In genomic region chr13:34038056-34038432, GRCm38 (mm10) we compare ENCODE assay signal across 8 mouse cellular contexts. TPM values are rescaled to one million over a fixed set of nuclear protein-coding genes. Genes with fewer than 3 reads are reported as not detected.
A peak's percentile ranks its signal among the peaks of the same experiment; 100 is the strongest.
DNase-seq lines count a peak whose midpoint lies in the region; ATAC-seq and TF ChIP-seq lines count a peak whose summit lies in the region.

No protein-coding gene starts in this region.

- peaks cover 9% of the 10 kb centered on the region for H3K79me2 ChIP-seq in C2C12 (ENCODE audit: control insufficient read depth, insufficient read depth)

- H3K9ac ChIP-seq in limb, embryonic 14.5 days (ENCODE audit: low read depth, low read length, severe bottlenecking): peak overlapping the region; percentile 90
- peak overlapping the region; percentile 76 for H3K9ac ChIP-seq in stomach, embryonic 15.5 days

- peak; percentile 9 for DNase-seq in gastrocnemius, adult 18-20 months (ENCODE audit: low spot score)
- no peak for DNase-seq in gastrocnemius, postnatal 14 days
- DNase-seq in forebrain, embryonic 10.5 days (ENCODE audit: extremely low spot score, low spot score): no peak
- DNase-seq in limb, embryonic 14.5 days (ENCODE audit: low spot score): no peak
- no peak for DNase-seq in yolk sac, embryonic 10.5 days (ENCODE audit: low spot score)
- no peak for DNase-seq in natural killer cell, adult 2 months (ENCODE audit: low spot score in 2 of 2)

- 48% methylated on average over 5 of the region's 5 CpGs for WGBS in forebrain, embryonic 10.5 days
- WGBS in limb, embryonic 14.5 days: 40% methylated on average over 5 of the region's 5 CpGs
- 43% methylated on average over 5 of the region's 5 CpGs for WGBS in stomach, embryonic 15.5 days

- TF ChIP-seq CTCF in C2C12 (IDR thresholded peaks at IDR 0.05; ENCODE audit: control insufficient read depth, insufficient read depth, insufficient read length): no peak

- ATAC-seq in limb, embryonic 14.5 days (ENCODE audit: low FRiP score, low read depth): no peak
- ATAC-seq in stomach, embryonic 15.5 days (ENCODE audit: insufficient read depth, low FRiP score, low read depth): 0 out of 2 replicates have a peak, but pooled peaks have one; percentile 8

- peaks cover 8% of the 10 kb centered on the region; the same call in 1 of the 2 replicates for H3K9me3 ChIP-seq in forebrain, embryonic 10.5 days
- no peaks in the 10 kb centered on the region for H3K9me3 ChIP-seq in limb, embryonic 14.5 days (ENCODE audit: control insufficient read depth, low read length)
- H3K9me3 ChIP-seq in stomach, embryonic 15.5 days: no peaks in the 10 kb centered on the region

- H3K4me1 ChIP-seq in forebrain, embryonic 10.5 days: peaks cover 26% of the 10 kb centered on the region
- peaks cover 13% of the 10 kb centered on the region; the same call in 1 of the 2 replicates for H3K4me1 ChIP-seq in limb, embryonic 14.5 days (ENCODE audit: control insufficient read depth, insufficient read depth, low read length)
- peaks cover 10% of the 10 kb centered on the region; the same call in 1 of the 2 replicates for H3K4me1 ChIP-seq in stomach, embryonic 15.5 days

- H3K79me3 ChIP-seq in C2C12 (ENCODE audit: low read depth): no peaks in the 10 kb centered on the region

- H3ac ChIP-seq in C2C12 (ENCODE audit: control insufficient read depth, insufficient read length, low read depth): peak overlapping the region; percentile 88

- peaks cover 14% of the 10 kb centered on the region for H3K36me3 ChIP-seq in C2C12 (ENCODE audit: control insufficient read depth, insufficient read depth)
- H3K36me3 ChIP-seq in forebrain, embryonic 10.5 days (replicated peaks): peaks cover 12% of the 10 kb centered on the region
- H3K36me3 ChIP-seq in limb, embryonic 14.5 days (ENCODE audit: control insufficient read depth, insufficient read depth, low read length): peaks cover 6% of the 10 kb centered on the region
- H3K36me3 ChIP-seq in stomach, embryonic 15.5 days: no peaks in the 10 kb centered on the region

- H3K27me3 ChIP-seq in C2C12 (ENCODE audit: control insufficient read depth, insufficient read depth, insufficient read length): no peaks in the 10 kb centered on the region
- H3K27me3 ChIP-seq in forebrain, embryonic 10.5 days (ENCODE audit: poor library complexity, severe bottlenecking): no peaks in the 10 kb centered on the region
- no peaks in the 10 kb centered on the region for H3K27me3 ChIP-seq in limb, embryonic 14.5 days (ENCODE audit: control insufficient read depth, insufficient read depth, low read length)
- no peaks in the 10 kb centered on the region for H3K27me3 ChIP-seq in stomach, embryonic 15.5 days (replicated peaks)

- H3K4me3 ChIP-seq in C2C12 (ENCODE audit: insufficient read depth, poor library complexity, severe bottlenecking): peak overlapping the region; percentile 74
- H3K4me3 ChIP-seq in forebrain, embryonic 10.5 days: peak overlapping the region; percentile 84
- H3K4me3 ChIP-seq in limb, embryonic 14.5 days (replicated peaks; ENCODE audit: low read length): peak overlapping the region; percentile 75
- H3K4me3 ChIP-seq in stomach, embryonic 15.5 days (replicated peaks): peak overlapping the region; percentile 69

- H3K27ac ChIP-seq in forebrain, embryonic 10.5 days: peak overlapping the region; percentile 97
- H3K27ac ChIP-seq in limb, embryonic 14.5 days (replicated peaks; ENCODE audit: low read depth, low read length): peak overlapping the region; percentile 84
- H3K27ac ChIP-seq in stomach, embryonic 15.5 days: peak overlapping the region; percentile 86; the same call in 1 of the 2 replicates

- intact Hi-C loops in gastrocnemius, postnatal 14 days (cut with DNase I; ENCODE audit: low total_unique reads): no loop called here

- no peak for TF ChIP-seq POLR2A in limb, embryonic 14.5 days (IDR thresholded peaks at IDR 0.05; ENCODE audit: borderline replicate concordance, extremely low read depth, insufficient read depth, insufficient read length)

- peak overlapping the region; percentile 71 for H3K4me2 ChIP-seq in limb, embryonic 14.5 days (replicated peaks; ENCODE audit: low read depth, low read length, severe bottlenecking)
- peak overlapping the region; percentile 73 for H3K4me2 ChIP-seq in stomach, embryonic 15.5 days

TF ChIP-seq in C2C12, 6 proteins besides CTCF, POLR2A, EP300 and RAD21:
- no peak for TF ChIP-seq MYOG (IDR thresholded peaks at IDR 0.05; ENCODE audit: control insufficient read depth, extremely low read depth, insufficient read length)
- TF ChIP-seq CEBPB (IDR thresholded peaks at IDR 0.05; ENCODE audit: low read depth): no peak
- TF ChIP-seq MYOD1 (IDR thresholded peaks at IDR 0.05; ENCODE audit: control insufficient read depth, insufficient read length, low read depth): no peak
- TF ChIP-seq USF1 (IDR thresholded peaks at IDR 0.05; ENCODE audit: low read depth): no peak

RNA-seq across cellular contexts. Expression of gene Bphl, which starts 0.6 kb away (rescaled TPM):
- 10 to 100 TPM; 23.7 to 25.8 TPM for total RNA-seq in gastrocnemius, adult 18-20 months (2021)
- total RNA-seq in gastrocnemius, postnatal 14 days (2021): 10 to 100 TPM; 22.7 to 26.7 TPM
- polyA plus RNA-seq in C2C12 (2012; fragmentation: generic; extraction: Trizol): 11.7 TPM
- polyA plus RNA-seq in forebrain, embryonic 10.5 days (2016; fragmentation: Nextera tagmentation; extraction: Ambion mirVana): 33.6 and 35.1 TPM in 2 replicates
- 34.4 and 37.9 TPM in 2 replicates for polyA plus RNA-seq in limb, embryonic 14.5 days (2012; rRNA removed)
- 44.3 and 49.9 TPM in 2 replicates for polyA plus RNA-seq in limb, embryonic 14.5 days (2014; fragmentation: Nextera tagmentation; extraction: Ambion mirVana)
- polyA plus RNA-seq in stomach, embryonic 15.5 days (2015; fragmentation: Nextera tagmentation; extraction: Ambion mirVana): 43.7 and 49.6 TPM in 2 replicates

RNA-seq across cellular contexts. Expression of gene Serpinb6a, which starts 35.5 kb away (rescaled TPM):
- total RNA-seq in gastrocnemius, adult 18-20 months (2021): 100 to 1,000 TPM; 167 to 256 TPM
- 10 to 100 TPM; 80.7 to 88.4 TPM for total RNA-seq in gastrocnemius, postnatal 14 days (2021)
- 323 TPM for polyA plus RNA-seq in C2C12 (2012; fragmentation: generic; extraction: Trizol)
- polyA plus RNA-seq in forebrain, embryonic 10.5 days (2016; fragmentation: Nextera tagmentation; extraction: Ambion mirVana): 29.4 and 30.0 TPM in 2 replicates
- polyA plus RNA-seq in limb, embryonic 14.5 days (2012; rRNA removed): 58.0 and 61.7 TPM in 2 replicates
- 83.2 and 85.5 TPM in 2 replicates for polyA plus RNA-seq in limb, embryonic 14.5 days (2014; fragmentation: Nextera tagmentation; extraction: Ambion mirVana)
- polyA plus RNA-seq in stomach, embryonic 15.5 days (2015; fragmentation: Nextera tagmentation; extraction: Ambion mirVana): 74.6 and 77.7 TPM in 2 replicates

RNA-seq across cellular contexts. Expression of gene Ripk1, which starts 35.9 kb away (rescaled TPM):
- total RNA-seq in gastrocnemius, adult 18-20 months (2021): 1 to 10 TPM; 2.7 to 3.2 TPM
- total RNA-seq in gastrocnemius, postnatal 14 days (2021): 1 to 10 TPM; 6.6 to 7.2 TPM
- polyA plus RNA-seq in C2C12 (2012; fragmentation: generic; extraction: Trizol): 10.0 TPM
- polyA plus RNA-seq in forebrain, embryonic 10.5 days (2016; fragmentation: Nextera tagmentation; extraction: Ambion mirVana): 7.0 and 7.7 TPM in 2 replicates
- polyA plus RNA-seq in limb, embryonic 14.5 days (2012; rRNA removed): 8.7 and 10.7 TPM in 2 replicates
- 16.1 and 17.1 TPM in 2 replicates for polyA plus RNA-seq in limb, embryonic 14.5 days (2014; fragmentation: Nextera tagmentation; extraction: Ambion mirVana)
- polyA plus RNA-seq in stomach, embryonic 15.5 days (2015; fragmentation: Nextera tagmentation; extraction: Ambion mirVana): 21.2 and 22.0 TPM in 2 replicates

RNA-seq across cellular contexts. Expression of gene Tubb2a, which starts 39.8 kb away (rescaled TPM):
- 10 to 100 TPM; 10.0 to 17.1 TPM for total RNA-seq in gastrocnemius, adult 18-20 months (2021)
- 10 to 100 TPM; 19.3 to 24.4 TPM for total RNA-seq in gastrocnemius, postnatal 14 days (2021)
- 304 TPM for polyA plus RNA-seq in C2C12 (2012; fragmentation: generic; extraction: Trizol)
- polyA plus RNA-seq in forebrain, embryonic 10.5 days (2016; fragmentation: Nextera tagmentation; extraction: Ambion mirVana): 79.2 and 98.2 TPM in 2 replicates
- 328 and 445 TPM in 2 replicates for polyA plus RNA-seq in limb, embryonic 14.5 days (2012; rRNA removed)
- 150 and 170 TPM in 2 replicates for polyA plus RNA-seq in limb, embryonic 14.5 days (2014; fragmentation: Nextera tagmentation; extraction: Ambion mirVana)
- polyA plus RNA-seq in stomach, embryonic 15.5 days (2015; fragmentation: Nextera tagmentation; extraction: Ambion mirVana): 182 and 192 TPM in 2 replicates
